Mouse (Mus musculus): ENCODE measurements at regions not wholly inside any gene's neighbourhood (a gene's known extent, or its start where the extent isn't known, plus 50 kb on each side); places are given as distances from the start of the nearest gene placed in this dataset.

DNA sequence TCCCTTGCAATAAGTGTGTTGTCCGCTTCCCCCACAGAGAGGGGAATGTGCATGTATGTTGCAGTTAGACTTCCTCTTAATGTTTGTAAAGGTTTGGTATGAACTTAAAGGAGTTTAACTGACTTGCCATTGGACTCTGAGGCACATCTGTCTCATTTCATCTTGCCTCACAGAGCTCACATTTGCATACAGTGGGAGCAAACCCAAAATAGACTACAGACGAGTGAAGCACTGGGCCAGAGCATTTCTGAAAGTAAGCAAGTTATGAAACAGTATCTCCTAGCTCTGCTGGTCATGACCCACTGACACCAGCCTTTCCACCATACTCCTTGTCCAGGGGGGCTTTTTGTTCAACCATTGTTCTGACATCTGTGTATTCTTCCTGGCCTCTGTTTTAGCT, 86.8 kb upstream of the Gm15217 start:
- Histone ChIP-seq H3K36me3 (ENCODE audit: insufficient read depth, low read length) (no peaks in the 10 kb centered on the region), H3K4me1 (replicated peaks; ENCODE audit: low read depth, low read length) (no peaks in the 10 kb centered on the region), H3K9me3 (ENCODE audit: low read length) (peaks cover 5% of the 10 kb centered on the region; the same call in 1 of the 2 replicates), H3K4me3 (replicated peaks; ENCODE audit: low read length) (no peak overlapping the region), H3K27me3 (ENCODE audit: insufficient read depth, low read length) (no peaks in the 10 kb centered on the region)
- TF ChIP-seq NANOG (IDR thresholded peaks at IDR 0.05; ENCODE audit: borderline replicate concordance, low read length) = no peak
- no peak for TF ChIP-seq POU5F1 (IDR thresholded peaks at IDR 0.05; ENCODE audit: borderline replicate concordance, low read length)
- TF ChIP-seq CTCF (conservative IDR thresholded peaks at IDR 0.05; ENCODE audit: low read length) = no peak

DNA sequence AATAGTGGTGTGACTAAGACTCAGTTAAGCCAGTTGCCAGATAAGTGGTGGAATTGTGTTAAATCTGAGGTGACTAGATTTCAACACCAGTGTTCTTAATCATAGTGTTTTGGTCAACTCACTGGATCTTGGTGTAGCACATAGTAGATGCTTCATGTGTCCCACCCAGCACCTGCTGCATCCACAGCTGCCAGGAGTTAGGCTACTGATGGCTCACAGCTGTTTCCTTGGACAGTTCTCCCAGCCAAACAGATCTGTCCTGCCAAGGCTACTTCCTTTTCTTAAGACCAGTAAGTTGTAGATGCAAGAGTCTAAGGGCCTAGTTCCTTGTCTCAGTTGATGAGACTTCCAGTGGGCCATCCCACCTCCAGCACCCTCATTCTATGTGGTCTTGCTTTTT, 82.9 kb upstream of the Gm15217 start:
- Histone ChIP-seq H3K9me3 (ENCODE audit: low read length) (peaks cover 5% of the 10 kb centered on the region; the same call in 1 of the 2 replicates), H3K36me3 (ENCODE audit: insufficient read depth, low read length) (no peaks in the 10 kb centered on the region), H3K27me3 (ENCODE audit: insufficient read depth, low read length) (no peaks in the 10 kb centered on the region), H3K4me1 (replicated peaks; ENCODE audit: low read depth, low read length) (no peaks in the 10 kb centered on the region), H3K4me3 (replicated peaks; ENCODE audit: low read length) (no peak overlapping the region)
- TF ChIP-seq POU5F1 (IDR thresholded peaks at IDR 0.05; ENCODE audit: borderline replicate concordance, low read length) = no peak
- no peak for TF ChIP-seq NANOG (IDR thresholded peaks at IDR 0.05; ENCODE audit: borderline replicate concordance, low read length)
- no peak for TF ChIP-seq CTCF (conservative IDR thresholded peaks at IDR 0.05; ENCODE audit: low read length)

DNA sequence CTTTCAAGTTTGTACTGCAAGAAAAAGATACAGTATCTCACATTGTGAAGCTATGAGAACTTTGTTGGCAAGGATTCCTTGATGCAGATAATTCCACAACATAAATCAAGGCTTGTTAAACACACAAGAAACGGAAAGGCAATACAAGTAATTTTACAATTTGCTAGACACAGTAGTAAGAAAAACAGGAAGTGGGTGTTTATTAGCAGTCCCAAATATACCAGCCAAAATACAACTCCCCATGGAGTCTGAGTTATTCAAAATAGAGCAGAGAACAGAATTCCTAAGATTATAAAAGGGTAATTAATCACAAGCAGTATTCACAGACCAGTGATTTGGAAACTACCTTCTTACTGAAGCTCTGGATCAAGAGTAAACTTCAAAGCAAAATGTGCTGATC, 78.7 kb upstream of the Gm15217 start:
- no peak overlapping the region for H3K4me3 ChIP-seq (replicated peaks; ENCODE audit: low read length)
- H3K36me3 ChIP-seq (ENCODE audit: insufficient read depth, low read length) = no peaks in the 10 kb centered on the region
- no peak for TF ChIP-seq POU5F1 (IDR thresholded peaks at IDR 0.05; ENCODE audit: borderline replicate concordance, low read length)
- TF ChIP-seq NANOG (IDR thresholded peaks at IDR 0.05; ENCODE audit: borderline replicate concordance, low read length) = no peak
- TF ChIP-seq CTCF (conservative IDR thresholded peaks at IDR 0.05; ENCODE audit: low read length) = no peak
- H3K4me1 ChIP-seq (replicated peaks; ENCODE audit: low read depth, low read length) = no peaks in the 10 kb centered on the region
- H3K27me3 ChIP-seq (ENCODE audit: insufficient read depth, low read length) = no peaks in the 10 kb centered on the region
- H3K9me3 ChIP-seq (ENCODE audit: low read length) = no peaks in the 10 kb centered on the region

DNA sequence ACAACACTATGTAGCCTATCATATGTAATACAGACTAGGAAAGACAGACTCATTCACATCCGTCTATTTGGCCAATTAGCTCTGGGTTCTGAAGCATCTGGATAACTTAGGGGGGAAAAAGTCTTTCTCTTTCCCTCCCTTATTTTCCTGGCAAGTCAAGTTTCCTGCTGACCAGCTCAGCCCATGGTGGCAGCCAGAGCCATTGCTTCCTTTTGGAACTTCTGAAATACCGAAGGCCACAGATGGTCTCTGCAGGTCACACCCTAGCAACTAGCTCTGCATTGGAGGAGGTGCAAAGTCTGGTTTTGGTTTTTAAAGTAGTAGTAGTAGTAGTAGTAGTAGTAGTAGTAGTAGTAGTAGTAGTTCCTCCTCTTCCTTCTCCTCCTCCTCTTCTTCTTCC, 76.6 kb upstream of the Gm15217 start:
- Histone ChIP-seq H3K36me3 (ENCODE audit: insufficient read depth, low read length) (no peaks in the 10 kb centered on the region), H3K4me1 (replicated peaks; ENCODE audit: low read depth, low read length) (no peaks in the 10 kb centered on the region), H3K27me3 (ENCODE audit: insufficient read depth, low read length) (no peaks in the 10 kb centered on the region), H3K9me3 (ENCODE audit: low read length) (no peaks in the 10 kb centered on the region), H3K4me3 (replicated peaks; ENCODE audit: low read length) (no peak overlapping the region)
- TF ChIP-seq NANOG (IDR thresholded peaks at IDR 0.05; ENCODE audit: borderline replicate concordance, low read length) = no peak
- TF ChIP-seq CTCF (conservative IDR thresholded peaks at IDR 0.05; ENCODE audit: low read length) = no peak
- no peak for TF ChIP-seq POU5F1 (IDR thresholded peaks at IDR 0.05; ENCODE audit: borderline replicate concordance, low read length)

DNA sequence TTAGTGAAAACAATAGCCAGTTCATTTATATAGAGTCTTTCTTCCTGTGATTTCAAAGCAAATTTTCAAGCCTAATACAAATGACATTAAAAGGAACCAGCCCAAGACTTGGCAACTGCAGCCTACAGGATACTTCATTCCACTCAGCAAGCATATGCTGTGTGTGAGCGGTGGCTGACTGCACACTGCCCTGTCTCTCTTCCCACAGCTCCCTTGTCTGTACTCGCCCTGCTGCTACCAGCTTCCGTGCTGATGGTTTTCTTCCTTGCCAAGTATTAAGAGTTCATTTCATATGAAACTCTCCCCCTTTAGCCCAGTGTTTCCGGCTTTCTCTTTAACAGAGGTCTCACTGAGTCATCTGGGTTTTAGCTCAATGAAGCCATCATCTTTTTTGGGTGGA, 73.9 kb upstream of the Gm15217 start:
- H3K36me3 ChIP-seq (ENCODE audit: insufficient read depth, low read length) = no peaks in the 10 kb centered on the region
- H3K27me3 ChIP-seq (ENCODE audit: insufficient read depth, low read length) = no peaks in the 10 kb centered on the region
- no peaks in the 10 kb centered on the region for H3K9me3 ChIP-seq (ENCODE audit: low read length)
- no peak overlapping the region for H3K4me3 ChIP-seq (replicated peaks; ENCODE audit: low read length)
- TF ChIP-seq POU5F1 (IDR thresholded peaks at IDR 0.05; ENCODE audit: borderline replicate concordance, low read length) (no peak), CTCF (conservative IDR thresholded peaks at IDR 0.05; ENCODE audit: low read length) (no peak), NANOG (IDR thresholded peaks at IDR 0.05; ENCODE audit: borderline replicate concordance, low read length) (no peak)
- H3K4me1 ChIP-seq (replicated peaks; ENCODE audit: low read depth, low read length) = no peaks in the 10 kb centered on the region

DNA sequence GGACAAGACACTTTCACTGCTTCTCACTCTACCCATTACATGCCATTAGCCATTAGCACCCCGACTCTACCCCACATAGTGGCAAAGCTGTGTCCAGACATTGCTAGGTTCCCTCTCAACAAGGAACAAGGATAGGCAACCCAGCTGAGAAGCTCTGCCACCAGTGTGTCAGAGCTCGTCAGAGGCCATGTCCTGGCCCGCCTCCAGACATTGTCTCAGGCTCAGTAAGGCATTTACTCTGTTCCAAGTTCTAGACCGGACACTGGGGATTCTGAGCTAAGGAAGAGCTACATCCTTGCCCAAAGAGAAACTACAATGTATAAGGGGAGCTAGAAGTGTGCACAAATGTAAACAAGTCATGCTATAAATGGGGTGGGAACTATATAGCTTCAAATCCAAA, 66.2 kb upstream of the Gm15217 start:
- no peak for TF ChIP-seq POU5F1 (IDR thresholded peaks at IDR 0.05; ENCODE audit: borderline replicate concordance, low read length)
- TF ChIP-seq NANOG (IDR thresholded peaks at IDR 0.05; ENCODE audit: borderline replicate concordance, low read length) = no peak
- no peak for TF ChIP-seq CTCF (conservative IDR thresholded peaks at IDR 0.05; ENCODE audit: low read length)
- Histone ChIP-seq H3K4me3 (replicated peaks; ENCODE audit: low read length) (no peak overlapping the region), H3K27me3 (ENCODE audit: insufficient read depth, low read length) (no peaks in the 10 kb centered on the region), H3K9me3 (ENCODE audit: low read length) (no peaks in the 10 kb centered on the region), H3K4me1 (replicated peaks; ENCODE audit: low read depth, low read length) (no peaks in the 10 kb centered on the region), H3K36me3 (ENCODE audit: insufficient read depth, low read length) (no peaks in the 10 kb centered on the region)

DNA sequence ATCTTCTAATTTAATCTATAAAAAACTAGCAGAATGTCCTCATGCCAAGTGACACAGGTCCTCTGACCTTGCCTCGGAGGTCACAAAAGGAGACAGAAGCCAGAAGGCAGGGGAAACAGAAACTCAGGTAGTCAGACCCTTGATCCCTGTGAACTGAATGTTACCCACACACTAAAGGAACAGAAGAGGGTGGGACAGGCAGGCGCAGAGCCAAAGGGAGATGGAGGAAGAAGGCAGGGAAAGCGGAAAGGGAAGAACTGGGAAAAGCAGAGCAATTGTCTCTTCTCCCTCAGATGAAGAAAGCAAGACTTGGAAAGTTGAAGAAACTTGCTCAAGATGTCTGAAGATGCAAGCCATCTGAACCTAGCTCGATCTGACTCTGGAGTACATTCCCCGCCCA, 62.7 kb upstream of the Gm15217 start:
- no peaks in the 10 kb centered on the region for H3K36me3 ChIP-seq (ENCODE audit: insufficient read depth, low read length)
- no peak overlapping the region for H3K4me3 ChIP-seq (replicated peaks; ENCODE audit: low read length)
- H3K27me3 ChIP-seq (ENCODE audit: insufficient read depth, low read length) = no peaks in the 10 kb centered on the region
- TF ChIP-seq NANOG (IDR thresholded peaks at IDR 0.05; ENCODE audit: borderline replicate concordance, low read length) (no peak), POU5F1 (IDR thresholded peaks at IDR 0.05; ENCODE audit: borderline replicate concordance, low read length) (no peak), CTCF (conservative IDR thresholded peaks at IDR 0.05; ENCODE audit: low read length) (no peak)
- no peaks in the 10 kb centered on the region for H3K4me1 ChIP-seq (replicated peaks; ENCODE audit: low read depth, low read length)
- H3K9me3 ChIP-seq (ENCODE audit: low read length) = no peaks in the 10 kb centered on the region

DNA sequence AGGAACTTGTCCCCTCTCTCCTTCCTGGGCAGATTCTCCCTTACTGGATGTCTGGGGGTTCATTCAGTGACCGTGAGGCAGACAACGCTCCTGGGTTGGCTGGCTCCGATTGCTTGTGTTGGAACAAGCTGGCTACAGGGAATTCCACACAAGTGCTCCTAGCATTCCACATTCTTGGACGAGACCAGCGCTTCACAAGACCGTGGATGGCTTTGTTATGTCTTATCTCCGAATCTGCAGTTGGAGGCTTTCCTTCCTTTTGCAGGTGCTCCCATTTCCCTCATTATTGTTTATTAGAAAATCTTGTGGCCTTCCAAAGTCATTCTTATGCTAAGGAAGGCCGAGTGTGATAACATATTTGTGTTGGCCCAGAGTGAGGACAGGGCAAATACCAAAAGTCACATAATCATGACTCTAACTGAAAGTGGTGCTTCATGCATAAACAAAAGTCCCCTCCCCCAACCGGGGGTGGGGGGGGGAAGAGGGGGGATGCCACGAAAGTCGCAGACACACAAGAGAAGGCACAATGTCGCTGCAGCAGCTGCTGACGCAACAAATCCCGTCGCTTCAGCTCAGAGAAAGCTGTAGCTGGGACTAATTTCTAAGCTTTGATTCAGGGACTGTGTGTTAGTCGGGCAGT, 61.7 kb upstream of the Gm15217 start:
- no peak for TF ChIP-seq POU5F1 (IDR thresholded peaks at IDR 0.05; ENCODE audit: borderline replicate concordance, low read length)
- TF ChIP-seq CTCF (conservative IDR thresholded peaks at IDR 0.05; ENCODE audit: low read length) = no peak
- no peak for TF ChIP-seq NANOG (IDR thresholded peaks at IDR 0.05; ENCODE audit: borderline replicate concordance, low read length)
- H3K4me3 ChIP-seq (replicated peaks; ENCODE audit: low read length) = no peak overlapping the region
- H3K9me3 ChIP-seq (ENCODE audit: low read length) = no peaks in the 10 kb centered on the region
- no peaks in the 10 kb centered on the region for H3K4me1 ChIP-seq (replicated peaks; ENCODE audit: low read depth, low read length)
- no peaks in the 10 kb centered on the region for H3K27me3 ChIP-seq (ENCODE audit: insufficient read depth, low read length)
- H3K36me3 ChIP-seq (ENCODE audit: insufficient read depth, low read length) = no peaks in the 10 kb centered on the region

DNA sequence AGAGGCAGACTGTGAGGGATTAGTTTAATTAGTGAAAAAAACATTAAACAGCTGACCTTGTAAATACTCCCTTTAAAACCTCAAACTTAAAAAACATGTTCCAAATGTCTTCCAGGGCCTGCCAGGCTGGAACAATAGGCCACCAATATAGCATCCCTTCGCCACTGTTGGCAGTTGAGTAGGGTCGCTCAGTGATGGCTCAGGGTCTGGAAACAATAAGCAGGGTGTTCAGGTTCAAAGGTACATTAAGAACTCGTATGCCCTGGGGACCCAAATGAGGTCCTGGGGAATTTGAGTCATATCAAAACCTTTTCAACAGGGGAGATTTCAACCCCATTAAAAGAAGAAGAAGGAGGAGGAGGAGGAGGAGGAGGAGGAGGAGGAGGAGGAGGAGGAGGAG, 51.1 kb upstream of the Gm15217 start:
- H3K27me3 ChIP-seq (ENCODE audit: insufficient read depth, low read length) = no peaks in the 10 kb centered on the region
- no peaks in the 10 kb centered on the region for H3K4me1 ChIP-seq (replicated peaks; ENCODE audit: low read depth, low read length)
- H3K36me3 ChIP-seq (ENCODE audit: insufficient read depth, low read length) = no peaks in the 10 kb centered on the region
- no peak for TF ChIP-seq CTCF (conservative IDR thresholded peaks at IDR 0.05; ENCODE audit: low read length)
- TF ChIP-seq NANOG (IDR thresholded peaks at IDR 0.05; ENCODE audit: borderline replicate concordance, low read length) = no peak
- TF ChIP-seq POU5F1 (IDR thresholded peaks at IDR 0.05; ENCODE audit: borderline replicate concordance, low read length) = no peak
- H3K4me3 ChIP-seq (replicated peaks; ENCODE audit: low read length) = no peak overlapping the region
- H3K9me3 ChIP-seq (ENCODE audit: low read length) = no peaks in the 10 kb centered on the region

All from E14TG2a.4 (cell line).